Mouse (Mus musculus) CH12.LX (cell line): ENCODE results near the gene Inpp5f. TPM values are rescaled to one million over a fixed set of nuclear protein-coding genes. Genes with fewer than 3 reads are reported as not detected.

Experiments used
- DNase-seq: peaks from one replicate; pipeline ENCODE4 v3.0.0-alpha.2; 2013; ENCODE audit errors: extremely low read depth
- H3K27ac ChIP-seq: 2 replicates; pipeline ENCODE4 v1.5.1; 2012; ENCODE audit warnings: low read depth, mild to moderate bottlenecking, control low read depth, moderate library complexity; ENCODE audit not compliant: insufficient read depth
- H3K27me3 ChIP-seq: replicated peaks from 2 replicates; pipeline ENCODE3; 2012; ENCODE audit warnings: inconsistent platforms
- H3K36me3 ChIP-seq, 2 experiments: replicated peaks in 1 of 2; 2 replicates each; pipeline versions ENCODE3 to v1.6.1; 2012; ENCODE audit warnings: inconsistent platforms in 1 of 2, low read length in 1 of 2, mild to moderate bottlenecking in 1 of 2, mixed read lengths in 1 of 2, moderate library complexity in 1 of 2; ENCODE audit not compliant: control insufficient read depth in 1 of 2, insufficient read depth in 1 of 2
- H3K4me1 ChIP-seq, 2 experiments: 2 replicates each; pipeline ENCODE4 v1.6.1; 2012; ENCODE audit warnings: inconsistent platforms in 1 of 2, moderate library complexity in 1 of 2; ENCODE audit not compliant: insufficient read depth in 2 of 2, control insufficient read depth in 1 of 2
- H3K4me2 ChIP-seq: 2 replicates; pipeline ENCODE4 v1.6.1; 2012; ENCODE audit warnings: low read depth, mild to moderate bottlenecking, control low read depth; ENCODE audit not compliant: poor library complexity, insufficient read depth, severe bottlenecking
- H3K4me3 ChIP-seq, 3 experiments: fragments of 150-350 bp in 1 of 3; sonication (generic) in 1 of 3; replicated peaks in 1 of 3; 2 replicates each; pipeline versions ENCODE3 to v1.5.1; 2011 to 2012; ENCODE audit warnings: low read depth in 2 of 3, low read length in 2 of 3, mild to moderate bottlenecking in 2 of 3, moderate library complexity in 2 of 3, control low read depth in 1 of 3, improper control_type of control experiment in 1 of 3, inconsistent platforms in 1 of 3, mixed read lengths in 1 of 3; ENCODE audit not compliant: poor library complexity in 1 of 3
- H3K79me2 ChIP-seq: replicated peaks from 2 replicates; pipeline ENCODE4 v1.6.1; 2012; ENCODE audit warnings: mild to moderate bottlenecking, moderate library complexity; ENCODE audit not compliant: control insufficient read depth, poor library complexity, insufficient read depth, severe bottlenecking; ENCODE audit errors: extremely low read depth
- H3K9ac ChIP-seq: 2 replicates; pipeline ENCODE4 v1.6.1; 2012; ENCODE audit warnings: low read depth, mild to moderate bottlenecking, control low read depth, moderate library complexity; ENCODE audit not compliant: insufficient read depth
- H3K9me3 ChIP-seq: replicated peaks from 2 replicates; pipeline ENCODE3; 2012; ENCODE audit warnings: low read length, inconsistent platforms, mixed read lengths
- BHLHE40 ChIP-seq: IDR thresholded peaks from 2 replicates; pipeline ENCODE4 v1.6.1; 2011; ENCODE audit warnings: mild to moderate bottlenecking, low read depth, low read length, improper control_type of control experiment
- CHD1 ChIP-seq: IDR thresholded peaks from 2 replicates; pipeline ENCODE4 v1.6.1; 2012; ENCODE audit warnings: low read depth, low read length, improper control_type of control experiment, inconsistent platforms
- E2F4 ChIP-seq: IDR thresholded peaks from 2 replicates; pipeline ENCODE4 v1.6.1; 2011; ENCODE audit warnings: low read depth, low read length, improper control_type of control experiment; ENCODE audit not compliant: insufficient replicate concordance
- EP300 ChIP-seq: IDR thresholded peaks from 2 replicates; pipeline ENCODE4 v1.6.1; 2011; ENCODE audit warnings: low read length, improper control_type of control experiment
- ETS1 ChIP-seq: conservative IDR thresholded peaks from 2 replicates; pipeline ENCODE4 v1.6.1; 2012; ENCODE audit warnings: low read depth, mild to moderate bottlenecking, inconsistent platforms, low read length, improper control_type of control experiment, moderate library complexity
- GABPA ChIP-seq: IDR thresholded peaks from 2 replicates; pipeline ENCODE4 v1.6.1; 2012; ENCODE audit warnings: low read depth, low read length, improper control_type of control experiment, inconsistent platforms; ENCODE audit not compliant: insufficient replicate concordance
- JUN ChIP-seq: IDR thresholded peaks from 2 replicates; pipeline ENCODE4 v1.6.1; 2011; ENCODE audit warnings: low read depth, mild to moderate bottlenecking, low read length, improper control_type of control experiment, moderate library complexity; ENCODE audit not compliant: insufficient read depth
- JUND ChIP-seq: conservative IDR thresholded peaks from 2 replicates; pipeline ENCODE4 v1.6.1; 2011; ENCODE audit warnings: low read depth, low read length, improper control_type of control experiment
- MAFK ChIP-seq: IDR thresholded peaks from 2 replicates; pipeline ENCODE4 v1.6.1; 2011; ENCODE audit warnings: low read length, improper control_type of control experiment; ENCODE audit not compliant: insufficient replicate concordance
- MAX ChIP-seq: IDR thresholded peaks from 2 replicates; pipeline ENCODE4 v1.6.1; 2011; ENCODE audit warnings: low read length, improper control_type of control experiment
- MAZ ChIP-seq: IDR thresholded peaks from 2 replicates; pipeline ENCODE4 v1.6.1; 2012; ENCODE audit warnings: low read depth, mild to moderate bottlenecking, inconsistent platforms, low read length, improper control_type of control experiment, moderate library complexity
- MEF2A ChIP-seq: IDR thresholded peaks from 2 replicates; pipeline ENCODE4 v1.6.1; 2014; ENCODE audit warnings: low read depth, mild to moderate bottlenecking, inconsistent platforms, low read length, improper control_type of control experiment, borderline replicate concordance
- PAX5 ChIP-seq: IDR thresholded peaks from 2 replicates; pipeline ENCODE4 v1.6.1; 2012; ENCODE audit warnings: low read length, inconsistent platforms, mixed read lengths
- POLR2AphosphoS2 ChIP-seq: IDR thresholded peaks from 2 replicates; pipeline ENCODE4 v1.6.1; 2011; ENCODE audit warnings: low read depth, low read length, improper control_type of control experiment
- RAD21 ChIP-seq: IDR thresholded peaks from 2 replicates; pipeline ENCODE4 v1.6.1; 2011; ENCODE audit warnings: low read depth, mild to moderate bottlenecking, low read length, improper control_type of control experiment, moderate library complexity
- RCOR1 ChIP-seq: conservative IDR thresholded peaks from 2 replicates; pipeline ENCODE4 v1.6.1; 2012; ENCODE audit warnings: low read depth, mild to moderate bottlenecking, inconsistent platforms, low read length, improper control_type of control experiment
- SIN3A ChIP-seq: IDR thresholded peaks from 2 replicates; pipeline ENCODE4 v1.6.1; 2012; ENCODE audit warnings: low read length, improper control_type of control experiment, inconsistent platforms
- SMC3 ChIP-seq: IDR thresholded peaks from 2 replicates; pipeline ENCODE4 v1.6.1; 2011; ENCODE audit warnings: low read depth, low read length, improper control_type of control experiment
- TBP ChIP-seq: conservative IDR thresholded peaks from 2 replicates; pipeline ENCODE4 v1.6.1; 2011; ENCODE audit warnings: low read depth, low read length, improper control_type of control experiment
- TCF12 ChIP-seq: IDR thresholded peaks from 2 replicates; pipeline ENCODE4 v1.6.1; 2014; ENCODE audit warnings: low read depth, mild to moderate bottlenecking, inconsistent platforms, low read length, improper control_type of control experiment
- USF1 ChIP-seq: IDR thresholded peaks from 2 replicates; pipeline ENCODE4 v1.6.1; 2014; ENCODE audit warnings: low read depth, mild to moderate bottlenecking, inconsistent platforms, low read length, improper control_type of control experiment
- ZC3H11A ChIP-seq: IDR thresholded peaks from 2 replicates; pipeline ENCODE4 v1.6.1; 2012; ENCODE audit warnings: low read depth, mild to moderate bottlenecking, inconsistent platforms, low read length, improper control_type of control experiment
- dilution Hi-C: fragments of 300-500 bp; cut with MboI; formaldehyde crosslinking; loops from 2 replicates; pipeline ENCODE4 v1.14.3; 2020; ENCODE audit warnings: low sequenced_read_pairs; ENCODE audit not compliant: extremely low pct_unique_long_range_greater_than_20kb, extremely low pct_ligation_motif_present
- in situ Hi-C: fragments of 300-500 bp; cut with MboI; formaldehyde crosslinking; loops from 3 replicates; pipeline ENCODE4 v1.14.3; 2019; ENCODE audit warnings: low sequenced_read_pairs, low pct_ligation_motif_present, low pct_unique_long_range_greater_than_20kb, mixed read lengths
- polyA plus RNA-seq: library from polyadenylated mRNA; unstranded; fragments of >175 nt; gene quantifications from 2 replicates; pipeline ENCODE4 v1.2.1, GENCODE M21; 2012; ENCODE audit warnings: low read depth; ENCODE audit not compliant: insufficient read length
- total RNA-seq, 2 experiments: library from RNA; depleted of rRNA; stranded (reverse); fragments of 300-350 nt in 1 of 2; fragments of >200 nt in 1 of 2; gene quantifications; 2 replicates each; pipeline ENCODE4 v1.2.3; 2012 to 2014

Gene Inpp5f
- total and polyA plus RNA-seq, 3 experiments: 4.0 to 6.2 (median 5.5) TPM

- no peak for DNase-seq
- peaks cover under 1 to 3% of the 10 kb centered on the region in 2 experiments; a peak in 3 of 4 replicates for H3K4me1 ChIP-seq
- H3K27me3 ChIP-seq: no peaks in the 10 kb centered on the region
- H3K79me2 ChIP-seq: no peaks in the 10 kb centered on the region; the same call in 1 of the 2 replicates
- H3K9ac ChIP-seq: no peak overlapping the region
- TF ChIP-seq TCF12: no peak
- TF ChIP-seq GABPA: no peak
- TF ChIP-seq RAD21: no peak
- no peak for TF ChIP-seq EP300
- no peak for TF ChIP-seq SIN3A
- TF ChIP-seq USF1: no peak
- no peak for TF ChIP-seq RCOR1
- TF ChIP-seq MAZ: no peak
- dilution Hi-C loops (no loop called here), in situ Hi-C loops (no loop called here)
- no peak overlapping the region for H3K27ac ChIP-seq
- no peak overlapping the region for H3K4me3 ChIP-seq
- H3K9me3 ChIP-seq: peaks cover 9% of the 10 kb centered on the region
- H3K4me2 ChIP-seq: no peak overlapping the region
- no peaks in the 10 kb centered on the region for H3K36me3 ChIP-seq
Measured at GRCm38 (mm10) chr7:128627251-128627650, 16.1 kb downstream of the Inpp5f start.

GRCm38 (mm10) chr7:128627723-128628122, 16.6 kb downstream of the Inpp5f start:
- H3K4me2 ChIP-seq: no peak overlapping the region
- no peak overlapping the region for H3K27ac ChIP-seq
- H3K9ac ChIP-seq: no peak overlapping the region
- in situ Hi-C loops: no loop called here
- H3K4me3 ChIP-seq: no peak overlapping the region
- peaks cover 5 to 8% of the 10 kb centered on the region in 2 experiments; a peak in 3 of 4 replicates for H3K4me1 ChIP-seq
- no peak for DNase-seq
- peaks cover 5% of the 10 kb centered on the region for H3K9me3 ChIP-seq
- no peaks in the 10 kb centered on the region for H3K36me3 ChIP-seq
- dilution Hi-C loops: no loop called here
- no peaks in the 10 kb centered on the region for H3K27me3 ChIP-seq
- TF ChIP-seq RAD21 (no peak), MAX (no peak), JUND (no peak), BHLHE40 (no peak), TBP (no peak), GABPA (no peak), MAZ (no peak), ZC3H11A (no peak), SMC3 (no peak), MEF2A (no peak), POLR2AphosphoS2 (no peak), MAFK (no peak), CHD1 (no peak), E2F4 (no peak), JUN (no peak), ETS1 (no peak), PAX5 (no peak)
- no peaks in the 10 kb centered on the region; the same call in 1 of the 2 replicates for H3K79me2 ChIP-seq
